Mouse (Mus musculus): ENCODE measurements at regions not wholly inside any gene's neighbourhood (a gene's known extent, or its start where the extent isn't known, plus 50 kb on each side); places are given as distances from the start of the nearest gene placed in this dataset.

DNA sequence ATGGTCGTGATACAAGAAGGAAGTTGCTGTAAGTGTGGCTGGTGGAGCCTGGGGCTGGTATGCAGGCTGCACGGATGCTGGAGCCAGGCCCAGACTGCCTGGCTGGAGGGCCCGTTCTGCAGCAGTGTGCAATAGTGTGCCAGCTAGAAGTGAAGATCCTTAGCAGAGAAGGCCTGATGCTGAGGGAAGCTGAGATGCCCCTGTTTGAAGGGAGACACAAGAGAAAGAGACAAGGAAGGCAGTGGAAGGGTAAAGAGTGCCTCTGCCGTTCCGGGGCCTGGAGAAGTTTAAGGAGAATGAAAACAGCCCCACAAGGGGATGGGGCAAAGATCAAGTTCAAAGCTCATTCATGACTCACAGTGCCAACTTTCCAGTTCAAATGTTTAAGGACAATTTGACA lies 354.7 kb upstream of the Mki67 start:
- Histone ChIP-seq H3K4me2 (no peak overlapping the region), H3K36me3 (replicated peaks) (no peaks in the 10 kb centered on the region), H3K9ac (no peak overlapping the region), H3K9me3 (replicated peaks) (no peaks in the 10 kb centered on the region), H3K4me1 (replicated peaks) (no peaks in the 10 kb centered on the region), H3K4me3 (replicated peaks) (no peak overlapping the region), H3K27me3 (no peaks in the 10 kb centered on the region), H3K27ac (replicated peaks) (no peak overlapping the region)
- no peak for ATAC-seq (ENCODE audit: insufficient read depth)
- WGBS (ENCODE audit: insufficient replicate concordance) = 55% methylated on average over 5 of the region's 5 CpGs

GRCm38 (mm10) chr7:136071331-136071730 lies 355.2 kb upstream of the Mki67 start:
- H3K4me2 ChIP-seq = no peak overlapping the region
- no peak overlapping the region for H3K9ac ChIP-seq
- no peak for ATAC-seq (ENCODE audit: insufficient read depth)
- H3K36me3 ChIP-seq (replicated peaks) = no peaks in the 10 kb centered on the region
- H3K4me1 ChIP-seq (replicated peaks) = no peaks in the 10 kb centered on the region
- H3K9me3 ChIP-seq (replicated peaks) = no peaks in the 10 kb centered on the region
- 56% methylated on average over 4 of the region's 4 CpGs for WGBS (ENCODE audit: insufficient replicate concordance)
- no peak overlapping the region for H3K27ac ChIP-seq (replicated peaks)
- no peaks in the 10 kb centered on the region for H3K27me3 ChIP-seq
- H3K4me3 ChIP-seq (replicated peaks) = no peak overlapping the region

- Histone ChIP-seq H3K4me1 (replicated peaks) (no peaks in the 10 kb centered on the region), H3K27me3 (no peaks in the 10 kb centered on the region), H3K9ac (no peak overlapping the region), H3K36me3 (replicated peaks) (no peaks in the 10 kb centered on the region), H3K4me2 (no peak overlapping the region), H3K27ac (replicated peaks) (no peak overlapping the region), H3K9me3 (replicated peaks) (no peaks in the 10 kb centered on the region), H3K4me3 (replicated peaks) (no peak overlapping the region)
- WGBS (ENCODE audit: insufficient replicate concordance) = 61% methylated on average over 6 of the region's 6 CpGs
- no peak for ATAC-seq (ENCODE audit: insufficient read depth)
Measured at GRCm38 (mm10) chr7:136073265-136073799, 357.2 kb upstream of the Mki67 start.

GRCm38 (mm10) chr7:136074043-136074442 lies 357.9 kb upstream of the Mki67 start:
- no peak overlapping the region for H3K4me3 ChIP-seq (replicated peaks)
- H3K36me3 ChIP-seq (replicated peaks) = no peaks in the 10 kb centered on the region
- no peak overlapping the region for H3K4me2 ChIP-seq
- no peaks in the 10 kb centered on the region for H3K9me3 ChIP-seq (replicated peaks)
- 53% methylated on average over 2 of the region's 2 CpGs for WGBS (ENCODE audit: insufficient replicate concordance)
- no peak for ATAC-seq (ENCODE audit: insufficient read depth)
- H3K4me1 ChIP-seq (replicated peaks) = no peaks in the 10 kb centered on the region
- H3K9ac ChIP-seq = no peak overlapping the region
- H3K27ac ChIP-seq (replicated peaks) = no peak overlapping the region
- H3K27me3 ChIP-seq = no peaks in the 10 kb centered on the region

DNA sequence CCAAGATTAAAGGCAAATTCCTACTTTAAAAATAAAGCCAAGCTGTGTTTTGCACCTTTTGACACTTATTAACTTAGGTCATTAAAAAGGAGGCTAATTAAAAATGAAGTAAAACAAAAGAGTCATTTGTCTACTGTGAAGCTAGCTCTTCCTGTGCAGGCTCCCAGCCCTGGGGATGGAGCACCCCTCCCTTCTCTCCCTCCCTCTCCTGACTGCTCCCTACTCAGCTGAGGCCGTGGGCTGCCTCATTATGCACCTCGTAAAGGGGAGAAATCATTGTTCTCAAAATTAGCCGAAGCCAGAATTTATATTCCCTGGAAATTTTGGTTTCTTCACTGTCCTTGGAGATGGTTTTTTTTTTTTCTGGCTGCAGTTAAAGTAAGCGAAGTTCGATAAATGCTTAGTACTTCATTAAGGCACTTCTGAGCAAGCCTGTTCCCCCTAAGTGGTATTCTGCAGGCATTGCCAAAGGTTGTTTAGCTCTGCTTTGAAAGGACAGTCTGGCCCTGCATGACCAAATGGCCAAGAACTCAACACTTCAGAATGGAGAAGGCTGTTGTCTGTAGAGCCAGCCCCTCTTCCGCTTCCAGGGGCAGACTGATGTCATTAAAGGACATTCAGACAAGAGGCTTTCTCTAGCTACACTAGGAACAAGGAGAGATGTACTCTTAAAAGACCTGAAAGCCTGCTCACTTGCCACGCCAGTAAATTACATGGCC lies 365.5 kb upstream of the Mki67 start:
- no peak overlapping the region for H3K4me3 ChIP-seq (replicated peaks)
- H3K4me2 ChIP-seq = no peak overlapping the region
- H3K9ac ChIP-seq = no peak overlapping the region
- no peaks in the 10 kb centered on the region for H3K27me3 ChIP-seq
- no peaks in the 10 kb centered on the region for H3K4me1 ChIP-seq (replicated peaks)
- H3K27ac ChIP-seq (replicated peaks) = no peak overlapping the region
- ATAC-seq (ENCODE audit: insufficient read depth) = no peak
- no peaks in the 10 kb centered on the region for H3K9me3 ChIP-seq (replicated peaks)
- 32% methylated on average over 7 of the region's 7 CpGs for WGBS (ENCODE audit: insufficient replicate concordance)
- H3K36me3 ChIP-seq (replicated peaks) = no peaks in the 10 kb centered on the region

DNA sequence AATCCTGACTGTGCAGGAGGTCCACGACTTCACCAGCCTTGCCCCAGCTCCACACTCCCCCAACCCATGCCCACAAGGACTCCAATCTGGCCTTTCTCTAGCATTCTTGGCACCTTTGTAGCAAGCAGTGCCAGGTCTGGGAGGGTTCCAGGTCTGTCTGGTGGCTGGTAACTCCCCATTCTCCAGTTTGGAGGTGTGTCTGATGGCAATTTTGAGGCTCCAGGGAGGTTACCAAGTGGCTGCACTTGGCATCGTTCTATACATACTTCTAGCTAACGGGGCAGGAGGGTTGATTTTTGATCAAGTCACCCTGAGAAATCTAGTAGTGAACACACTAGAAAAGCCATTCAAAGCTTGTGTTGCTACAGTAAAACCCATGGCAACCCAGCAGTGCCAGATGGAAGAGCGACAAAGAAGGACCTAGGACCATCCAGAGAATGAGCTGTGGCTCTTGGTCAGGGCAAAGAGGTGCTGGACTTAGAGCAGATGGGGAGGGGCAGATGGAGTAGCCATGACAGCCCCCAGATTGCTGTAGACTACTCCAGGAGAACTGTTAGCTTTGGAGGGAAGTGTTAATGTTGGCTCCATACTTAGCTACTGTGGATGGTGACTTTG lies 366.2 kb upstream of the Mki67 start:
- no peak for ATAC-seq (ENCODE audit: insufficient read depth)
- no peak overlapping the region for H3K4me3 ChIP-seq (replicated peaks)
- 51% methylated on average over 4 of the region's 4 CpGs for WGBS (ENCODE audit: insufficient replicate concordance)

DNA sequence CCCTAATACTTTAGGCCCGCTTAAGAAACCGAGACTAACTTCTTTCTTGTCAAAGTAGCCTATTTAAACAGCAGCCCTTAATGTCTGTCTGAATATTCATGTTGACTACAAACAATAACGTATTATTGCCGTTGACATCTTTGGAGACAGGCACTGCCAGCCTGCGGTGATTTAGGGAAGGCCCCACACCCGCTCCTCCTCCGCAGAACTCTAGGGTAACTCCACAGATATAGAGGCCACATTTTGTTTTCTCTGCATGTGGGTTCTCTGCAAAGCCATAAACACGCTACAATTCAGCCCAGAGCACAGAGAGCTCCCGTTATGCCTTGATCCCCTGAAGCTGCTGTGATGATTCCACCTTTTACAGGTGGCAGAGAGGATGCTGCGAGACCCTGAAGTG lies 366.8 kb upstream of the Mki67 start:
- H3K27ac ChIP-seq (replicated peaks) = no peak overlapping the region
- no peaks in the 10 kb centered on the region for H3K4me1 ChIP-seq (replicated peaks)
- no peaks in the 10 kb centered on the region for H3K36me3 ChIP-seq (replicated peaks)
- no peak overlapping the region for H3K4me3 ChIP-seq (replicated peaks)
- no peak overlapping the region for H3K9ac ChIP-seq
- 64% methylated on average over 10 of the region's 10 CpGs for WGBS (ENCODE audit: insufficient replicate concordance)
- ATAC-seq (ENCODE audit: insufficient read depth) = no peak
- no peaks in the 10 kb centered on the region for H3K9me3 ChIP-seq (replicated peaks)
- H3K27me3 ChIP-seq = no peaks in the 10 kb centered on the region
- no peak overlapping the region for H3K4me2 ChIP-seq

More for the DNA sequence above, 366.2 kb upstream of the Mki67 start:
- Histone ChIP-seq H3K4me2 (no peak overlapping the region), H3K36me3 (replicated peaks) (no peaks in the 10 kb centered on the region), H3K9ac (no peak overlapping the region), H3K4me1 (replicated peaks) (no peaks in the 10 kb centered on the region), H3K27me3 (no peaks in the 10 kb centered on the region), H3K27ac (replicated peaks) (no peak overlapping the region), H3K9me3 (replicated peaks) (no peaks in the 10 kb centered on the region)

DNA sequence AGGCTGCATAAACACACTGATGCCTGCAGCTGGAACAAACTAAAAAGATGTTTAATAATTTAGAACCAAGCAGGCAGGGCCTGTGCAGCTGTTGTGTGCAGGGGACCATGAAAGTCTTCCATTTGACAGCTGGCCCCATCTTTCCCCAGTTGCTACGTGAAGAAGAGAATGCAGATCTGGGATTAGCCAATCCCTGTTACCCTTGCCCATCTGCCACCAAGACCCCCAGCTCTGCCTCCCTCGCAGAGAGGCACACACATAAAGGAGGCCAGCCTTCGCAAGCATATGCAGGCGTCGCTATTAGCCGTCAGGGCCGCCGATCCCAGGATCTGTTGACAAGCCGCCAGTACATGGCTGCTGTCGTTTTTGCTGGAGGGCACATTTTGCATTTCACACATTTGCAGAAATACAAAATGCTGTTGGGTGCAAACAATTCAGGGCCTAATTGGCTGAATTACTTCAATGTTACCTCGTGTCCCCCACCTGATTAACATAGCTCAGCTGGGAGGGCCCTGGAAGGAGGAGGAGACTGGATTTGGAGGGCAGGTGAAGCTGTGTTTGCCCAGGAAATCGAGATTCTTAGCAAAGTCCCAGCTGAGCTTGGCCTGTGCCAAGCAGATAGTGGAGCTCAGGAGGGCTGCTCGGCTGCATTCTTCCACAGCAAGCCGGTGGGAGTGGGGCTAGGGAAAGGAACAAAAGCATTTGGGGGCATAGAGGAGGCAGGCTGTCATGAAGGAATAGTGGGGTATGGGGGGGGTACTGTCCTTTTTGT lies 367.6 kb upstream of the Mki67 start:
- Histone ChIP-seq H3K27ac (replicated peaks) (no peak overlapping the region), H3K9ac (no peak overlapping the region), H3K4me3 (replicated peaks) (no peak overlapping the region), H3K27me3 (no peaks in the 10 kb centered on the region), H3K9me3 (replicated peaks) (no peaks in the 10 kb centered on the region), H3K4me1 (replicated peaks) (no peaks in the 10 kb centered on the region), H3K36me3 (replicated peaks) (no peaks in the 10 kb centered on the region), H3K4me2 (no peak overlapping the region)
- ATAC-seq (ENCODE audit: insufficient read depth) = no peak
- WGBS (ENCODE audit: insufficient replicate concordance) = 53% methylated on average over 14 of the region's 14 CpGs

GRCm38 (mm10) chr7:136088785-136089184 lies 372.6 kb upstream of the Mki67 start:
- WGBS (ENCODE audit: insufficient replicate concordance) = 73% methylated on average over 6 of the region's 6 CpGs

DNA sequence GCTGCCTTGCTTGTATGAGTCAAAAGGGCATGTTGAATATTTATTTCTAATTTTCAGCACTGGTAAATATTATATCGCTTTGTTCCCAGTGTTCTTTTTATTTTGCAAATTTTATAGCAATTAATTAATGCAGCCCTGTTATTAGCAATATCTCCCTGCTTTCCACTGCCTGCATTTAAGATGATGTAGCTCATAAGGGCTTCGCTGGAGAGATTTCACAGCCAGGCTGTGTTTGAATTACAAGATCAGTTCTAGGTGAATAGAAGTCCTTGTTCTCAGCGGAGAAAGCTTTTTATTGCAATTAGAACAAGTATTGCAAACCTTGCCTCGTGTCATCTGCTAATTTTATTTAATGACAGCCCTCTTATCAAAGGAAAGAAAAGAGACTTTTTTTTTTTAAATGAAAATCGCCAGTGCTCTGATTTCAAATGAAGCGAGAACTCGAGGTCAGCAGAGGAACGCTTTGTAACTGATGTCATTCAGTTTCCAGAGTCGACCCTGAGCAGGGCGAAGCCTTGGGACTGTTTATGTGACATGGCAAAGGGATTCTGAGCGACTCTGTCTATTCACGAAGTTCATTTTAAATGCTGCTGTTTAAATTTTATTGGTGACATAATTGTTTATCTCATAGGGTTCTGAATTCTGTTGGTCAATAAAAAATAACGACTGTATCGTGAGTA lies 378.7 kb upstream of the Mki67 start:
- H3K27me3 ChIP-seq = no peaks in the 10 kb centered on the region
- 61% methylated on average over 14 of the region's 14 CpGs for WGBS (ENCODE audit: insufficient replicate concordance)
- no peak overlapping the region for H3K4me2 ChIP-seq
- no peaks in the 10 kb centered on the region for H3K9me3 ChIP-seq (replicated peaks)
- H3K27ac ChIP-seq (replicated peaks) = no peak overlapping the region
- H3K36me3 ChIP-seq (replicated peaks) = no peaks in the 10 kb centered on the region
- no peak for ATAC-seq (ENCODE audit: insufficient read depth)
- H3K9ac ChIP-seq = no peak overlapping the region
- no peaks in the 10 kb centered on the region for H3K4me1 ChIP-seq (replicated peaks)
- no peak overlapping the region for H3K4me3 ChIP-seq (replicated peaks)

More at GRCm38 (mm10) chr7:136088785-136089184, 372.6 kb upstream of the Mki67 start:
- Histone ChIP-seq H3K4me1 (replicated peaks) (no peaks in the 10 kb centered on the region), H3K27ac (replicated peaks) (no peak overlapping the region), H3K4me3 (replicated peaks) (no peak overlapping the region), H3K9ac (no peak overlapping the region), H3K4me2 (no peak overlapping the region), H3K36me3 (replicated peaks) (no peaks in the 10 kb centered on the region), H3K27me3 (no peaks in the 10 kb centered on the region), H3K9me3 (replicated peaks) (no peaks in the 10 kb centered on the region)
- ATAC-seq (ENCODE audit: insufficient read depth) = no peak

DNA sequence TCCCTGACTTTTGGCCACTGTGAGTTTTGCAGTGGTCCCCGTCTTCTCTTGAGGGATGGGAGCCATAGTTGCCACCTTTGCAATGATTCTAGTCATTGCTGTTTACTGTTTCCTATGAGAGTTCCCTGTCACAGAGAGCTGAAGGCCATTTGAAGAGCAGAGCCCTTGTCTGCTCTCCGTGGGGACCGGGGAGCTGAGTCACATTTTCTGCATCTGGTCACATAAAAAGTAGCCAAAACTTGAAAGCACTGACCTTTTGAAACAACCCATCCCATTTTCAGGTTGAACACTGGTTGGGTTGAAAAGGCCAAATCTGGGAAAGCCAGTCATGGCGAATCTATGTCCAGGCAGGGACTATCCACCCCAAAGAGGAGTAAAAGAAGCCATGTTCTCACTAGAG lies 387.9 kb upstream of the Mki67 start:
- no peaks in the 10 kb centered on the region for H3K9me3 ChIP-seq (replicated peaks)
- no peaks in the 10 kb centered on the region for H3K36me3 ChIP-seq (replicated peaks)
- H3K9ac ChIP-seq = no peak overlapping the region
- H3K4me1 ChIP-seq (replicated peaks) = no peaks in the 10 kb centered on the region
- no peaks in the 10 kb centered on the region for H3K27me3 ChIP-seq
- 59% methylated on average over 4 of the region's 4 CpGs for WGBS (ENCODE audit: insufficient replicate concordance)
- H3K4me3 ChIP-seq (replicated peaks) = no peak overlapping the region
- no peak overlapping the region for H3K4me2 ChIP-seq
- no peak for ATAC-seq (ENCODE audit: insufficient read depth)
- no peak overlapping the region for H3K27ac ChIP-seq (replicated peaks)

Data from liver, embryonic 15.5 days (tissue).